Mouse (Mus musculus) embryonic facial prominence, embryonic 10.5 days (tissue): ENCODE measurements around the gene Treml4. TPM values are rescaled to one million over a fixed set of nuclear protein-coding genes. Genes with fewer than 3 reads are reported as not detected.
"Not testable (repeated sequence)": the region's sequence is repeated elsewhere in the genome, so short reads cannot be mapped to it uniquely, and the experiment has no call there.

ENCODE experiments used
- DNase-seq: peaks from one replicate; pipeline ENCODE4 v3.0.0-alpha.2; 2017; ENCODE audit warnings: low spot score
- H3K27ac ChIP-seq: fragments of 300-500 bp; sonication (generic); replicated peaks from 2 replicates; pipeline ENCODE4 v1.5.1; 2016; ENCODE audit warnings: mild to moderate bottlenecking
- H3K27me3 ChIP-seq: fragments of 300-500 bp; sonication (generic); replicated peaks from 2 replicates; pipeline ENCODE4 v1.6.1; 2016; ENCODE audit warnings: low read depth, mild to moderate bottlenecking; ENCODE audit not compliant: poor library complexity, severe bottlenecking
- H3K36me3 ChIP-seq: fragments of 300-500 bp; sonication (generic); replicated peaks from 2 replicates; pipeline ENCODE4 v1.6.1; 2016; ENCODE audit warnings: mild to moderate bottlenecking, moderate library complexity
- H3K4me1 ChIP-seq: fragments of 300-500 bp; sonication (generic); 2 replicates; pipeline ENCODE4 v1.6.1; 2016
- H3K4me3 ChIP-seq: fragments of 300-500 bp; sonication (generic); 2 replicates; pipeline ENCODE4 v1.5.1; 2016; ENCODE audit warnings: mild to moderate bottlenecking, moderate library complexity
- H3K9me3 ChIP-seq: fragments of 300-500 bp; sonication (generic); 2 replicates; pipeline ENCODE4 v1.6.1; 2016; ENCODE audit warnings: mild to moderate bottlenecking
- WGBS: fragments of 180-500 bp; shearing (Covaris S2); methylation state at CpG from one replicate; pipeline ENCODE4 v1.1.7; 2016; 5-methylcytosine and 5-hydroxymethylcytosine counted together
- polyA plus RNA-seq: library from polyadenylated mRNA; unstranded; fragments of >200 nt; fragmentation: Nextera tagmentation; extraction: Ambion mirVana; gene quantifications from 2 replicates; pipeline ENCODE4 v1.2.1, GENCODE M21; 2016

The Treml4 gene
- polyA plus RNA-seq, 1 experiment from 2014 or later: 0.11 TPM

DNA sequence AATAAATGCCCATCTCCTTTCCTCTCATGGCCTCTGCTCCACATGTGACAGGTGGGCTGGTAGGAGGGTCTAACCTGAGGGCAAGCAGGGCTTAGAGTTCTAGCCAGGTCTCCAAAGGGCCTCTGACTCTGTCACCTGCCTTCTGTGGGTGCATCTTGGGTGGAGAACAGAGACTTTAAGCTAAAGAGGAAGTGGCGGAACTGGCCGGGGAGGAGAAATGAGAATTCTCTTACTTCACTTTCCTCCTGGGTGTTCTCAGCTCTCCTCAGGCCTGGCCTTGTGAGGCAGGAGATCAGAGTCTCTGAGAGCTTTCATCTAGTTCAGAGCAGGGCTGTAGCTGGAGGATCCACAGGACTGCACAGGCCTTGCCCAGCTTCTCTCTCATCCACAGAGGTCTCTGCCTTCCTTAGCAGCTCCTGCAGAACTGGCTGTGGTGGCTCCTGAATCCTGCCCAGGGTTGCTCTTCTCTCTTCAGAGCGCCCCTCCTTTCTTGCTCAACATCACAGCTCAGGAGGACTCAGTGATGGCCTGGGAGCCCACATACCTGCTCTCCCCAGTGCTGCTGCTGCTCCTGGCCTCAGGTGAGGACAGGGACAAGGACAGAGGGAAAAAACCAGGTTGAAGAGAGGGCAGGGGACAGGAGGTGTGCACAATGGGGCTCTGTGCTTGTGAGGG is 51.9 kb downstream of the Treml4 start, which contains the start of gene B430306N03Rik:
TSS of gene B430306N03Rik (plus strand) at position 237 of the 675 bp plus-strand sequence.
- not testable (repeated sequence) for H3K4me3 ChIP-seq, H3K27ac ChIP-seq, H3K4me1 ChIP-seq, DNase-seq, H3K36me3 ChIP-seq, H3K9me3 ChIP-seq, H3K27me3 ChIP-seq
- 83% methylated on average over 3 of the region's 3 CpGs for WGBS

DNA sequence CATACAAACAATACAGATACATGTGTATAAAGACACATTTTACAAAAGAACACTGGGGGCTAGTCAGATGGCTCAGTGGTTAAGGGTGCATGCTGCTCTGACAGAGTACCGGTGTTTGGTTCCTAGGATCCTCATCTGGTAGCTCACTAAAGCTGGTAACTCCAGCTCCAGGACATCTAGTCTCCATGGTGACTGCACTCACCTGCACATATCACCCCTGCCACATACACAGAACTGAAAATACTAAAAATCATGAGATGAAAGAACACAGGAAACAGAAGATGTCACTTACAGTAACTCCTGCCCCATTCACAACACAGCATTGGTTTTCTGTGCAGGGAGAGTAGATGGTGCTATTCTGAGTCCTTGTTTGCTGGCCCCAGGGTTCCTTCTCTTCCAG is 54.6 kb downstream of the Treml4 start:
- 93% methylated on average over 1 of the region's 1 CpGs for WGBS
- no peak overlapping the region for H3K4me3 ChIP-seq
- DNase-seq: no peak
- no peaks in the 10 kb centered on the region for H3K36me3 ChIP-seq
- no peaks in the 10 kb centered on the region for H3K9me3 ChIP-seq
- H3K4me1 ChIP-seq: no peaks in the 10 kb centered on the region
- no peak overlapping the region for H3K27ac ChIP-seq
- no peaks in the 10 kb centered on the region for H3K27me3 ChIP-seq

DNA sequence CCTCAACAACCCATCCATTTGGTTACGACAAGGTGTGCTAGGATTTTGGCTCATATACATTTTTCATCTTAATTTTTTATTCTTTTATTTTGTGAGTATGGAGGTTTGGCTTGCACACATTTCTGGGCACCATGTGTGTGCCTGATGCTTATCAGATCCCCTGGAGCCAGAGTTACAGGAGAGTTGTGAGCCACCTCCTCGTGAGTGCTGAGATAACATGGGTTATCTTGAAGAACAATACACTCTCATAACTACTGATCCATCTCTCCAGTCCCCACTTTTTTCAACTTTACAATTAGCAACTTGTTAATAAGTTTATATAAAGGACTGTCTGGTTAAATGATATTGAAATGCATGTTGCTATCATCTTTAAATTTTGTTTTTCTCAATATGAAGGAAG is 57.2 kb downstream of the Treml4 start:
- WGBS: 79% methylated on average over 2 of the region's 2 CpGs
- Histone ChIP-seq H3K27ac (no peak overlapping the region), H3K4me1 (no peaks in the 10 kb centered on the region), H3K36me3 (no peaks in the 10 kb centered on the region), H3K4me3 (no peak overlapping the region), H3K9me3 (no peaks in the 10 kb centered on the region), H3K27me3 (no peaks in the 10 kb centered on the region)
- no peak for DNase-seq

DNA sequence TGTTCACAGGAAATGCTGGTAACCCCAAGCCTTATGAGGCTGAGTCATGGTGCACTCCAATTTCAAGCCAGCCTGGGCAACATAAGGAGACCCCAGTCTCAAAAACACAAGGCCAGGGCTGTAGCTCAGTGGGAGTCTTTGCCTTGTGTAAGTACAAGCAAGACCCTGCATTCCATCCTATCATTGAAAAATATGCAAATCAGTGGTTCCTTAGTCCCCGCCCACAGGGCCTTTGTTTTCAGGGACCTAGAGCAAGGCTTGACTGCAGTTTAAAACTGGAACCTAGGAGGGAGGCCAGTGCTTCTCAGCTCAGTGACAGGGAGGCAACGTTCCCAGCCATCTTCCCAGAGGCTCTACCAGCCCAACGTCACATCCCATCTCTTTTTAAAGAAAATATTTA is 59.1 kb downstream of the Treml4 start:
- no peak overlapping the region for H3K27ac ChIP-seq
- H3K9me3 ChIP-seq: no peaks in the 10 kb centered on the region
- no peaks in the 10 kb centered on the region for H3K36me3 ChIP-seq
- H3K4me1 ChIP-seq: peaks cover 6% of the 10 kb centered on the region
- 73% methylated on average over 3 of the region's 3 CpGs for WGBS
- H3K4me3 ChIP-seq: no peak overlapping the region
- DNase-seq: no peak
- no peaks in the 10 kb centered on the region for H3K27me3 ChIP-seq

DNA sequence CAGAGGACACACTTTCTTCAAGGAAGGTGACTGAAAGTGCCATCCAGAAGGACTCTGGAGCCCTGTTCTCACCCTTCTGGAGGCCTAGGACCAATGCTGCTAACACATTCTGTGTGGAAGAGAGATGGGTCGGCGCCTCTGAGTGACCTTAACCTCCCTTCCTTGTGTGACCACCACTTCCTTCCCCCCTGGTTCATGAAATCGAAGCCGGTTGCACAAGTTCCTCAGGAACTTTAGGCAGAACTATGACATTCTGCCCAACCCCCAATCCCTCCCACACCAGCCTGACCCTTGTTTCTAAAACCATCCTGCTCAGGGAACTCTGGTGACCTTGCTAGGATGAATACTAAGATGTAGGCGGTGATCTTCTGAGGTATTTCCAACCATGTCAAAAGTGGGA is 60.2 kb downstream of the Treml4 start:
- WGBS: 92% methylated on average over 5 of the region's 5 CpGs
- no peak for DNase-seq
- H3K27ac ChIP-seq: no peak overlapping the region
- H3K27me3 ChIP-seq: no peaks in the 10 kb centered on the region
- no peaks in the 10 kb centered on the region for H3K9me3 ChIP-seq
- H3K4me1 ChIP-seq: peaks cover 6% of the 10 kb centered on the region
- H3K4me3 ChIP-seq: no peak overlapping the region
- H3K36me3 ChIP-seq: no peaks in the 10 kb centered on the region

Other genes starting within 250 kb of the Treml4 start
- not detected in 2 replicates for gene 1700122O11Rik, start 226.0 kb upstream of the Treml4 start, polyA plus RNA-seq
- gene 1700067P10Rik, start 175.0 kb upstream of the Treml4 start, polyA plus RNA-seq: not detected in 2 replicates
- not detected in 2 replicates for gene 9830107B12Rik, start 118.0 kb upstream of the Treml4 start, polyA plus RNA-seq
- not detected in 2 replicates for gene A530064D06Rik, start 97.0 kb upstream of the Treml4 start, polyA plus RNA-seq
- gene Trem1, start 31.5 kb upstream of the Treml4 start, polyA plus RNA-seq: not detected in 2 replicates
- not detected in 2 replicates for gene Trem3, start 16.5 kb upstream of the Treml4 start, polyA plus RNA-seq
- gene Treml2, start 35.2 kb downstream of the Treml4 start, polyA plus RNA-seq: 0.28 and 0.40 TPM in 2 replicates
- gene B430306N03Rik, start 51.8 kb downstream of the Treml4 start, polyA plus RNA-seq: not detected in 2 replicates
- gene Trem2, start 82.1 kb downstream of the Treml4 start, polyA plus RNA-seq: 0.59 and 2.5 TPM in 2 replicates
- 1.0 and 2.2 TPM in 2 replicates for gene Treml1, start 95.6 kb downstream of the Treml4 start, polyA plus RNA-seq
- gene Nfya, start 145.6 kb downstream of the Treml4 start, polyA plus RNA-seq: 25.4 and 26.6 TPM in 2 replicates
- 87.8 and 89.5 TPM in 2 replicates for gene Oard1, start 145.7 kb downstream of the Treml4 start, polyA plus RNA-seq
- 0.61 and 1.2 TPM in 2 replicates for gene Apobec2, start 168.6 kb downstream of the Treml4 start, polyA plus RNA-seq
- 0.24 and 0.45 TPM in 2 replicates for gene Tspo2, start 187.2 kb downstream of the Treml4 start, polyA plus RNA-seq
- 0.20 and 0.51 TPM in 2 replicates for gene Unc5cl, start 190.6 kb downstream of the Treml4 start, polyA plus RNA-seq